Mouse (Mus musculus) lung, postnatal 14 days (tissue): ENCODE measurements around the gene Uqcrq.
A peak's percentile ranks its signal among the peaks of the same experiment; 100 is the strongest.

Experiments used
- DNase-seq: peaks from one replicate; pipeline ENCODE4 v3.0.0; 2021

Gene Uqcrq

GRCm38 (mm10) chr11:53430670-53431346 is at the start of gene Uqcrq, which contains the start of gene Gdf9:
TSS of gene Uqcrq (minus strand) at chr11:53430831.
TSS of gene Gdf9 (plus strand) at chr11:53431023.
- DNase-seq, result peak; percentile 99

GRCm38 (mm10) chr11:53479783-53480301 is 49.2 kb upstream of the Uqcrq start, which contains the start of the genes Gm9945 and Sowaha:
TSS of gene Gm9945 (plus strand) at chr11:53480166.
TSS of gene Sowaha (minus strand) at chr11:53480274.
- DNase-seq, result peak; percentile 31

GRCm38 (mm10) chr11:53479171-53479782 is 48.6 kb upstream of the Uqcrq start:
- no peak for DNase-seq

- DNase-seq, result no peak
Measured at GRCm38 (mm10) chr11:53478383-53479170, 47.9 kb upstream of the Uqcrq start.

- no peak for DNase-seq
Measured at GRCm38 (mm10) chr11:53477833-53478232, 47.2 kb upstream of the Uqcrq start.

- no peak for DNase-seq
Measured at GRCm38 (mm10) chr11:53475620-53476019, 45.0 kb upstream of the Uqcrq start.

DNA sequence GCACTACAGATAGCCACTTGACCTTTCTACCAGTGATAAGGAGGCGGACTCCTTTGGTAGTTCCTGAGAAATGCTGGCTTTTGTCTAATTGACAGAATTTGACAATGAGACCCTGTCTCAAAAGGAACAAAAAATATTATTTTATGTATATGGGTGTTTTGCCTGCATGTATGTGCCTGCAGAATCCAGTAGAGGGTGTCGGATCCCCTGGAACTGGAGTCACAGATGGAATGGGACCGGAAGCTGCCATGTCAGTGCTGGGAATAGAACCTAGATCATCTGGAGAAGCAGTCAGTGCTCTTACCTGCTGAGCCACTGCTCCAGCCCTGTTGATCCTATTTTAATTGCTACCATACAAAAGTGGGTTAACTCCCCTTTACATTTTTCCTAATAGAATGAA is 42.1 kb upstream of the Uqcrq start:
- no peak for DNase-seq

GRCm38 (mm10) chr11:53469968-53470695 is 39.5 kb upstream of the Uqcrq start, which contains the start of gene Gm9837:
TSS of gene Gm9837 (minus strand) at chr11:53470479.
- peak; percentile 95 for DNase-seq

DNA sequence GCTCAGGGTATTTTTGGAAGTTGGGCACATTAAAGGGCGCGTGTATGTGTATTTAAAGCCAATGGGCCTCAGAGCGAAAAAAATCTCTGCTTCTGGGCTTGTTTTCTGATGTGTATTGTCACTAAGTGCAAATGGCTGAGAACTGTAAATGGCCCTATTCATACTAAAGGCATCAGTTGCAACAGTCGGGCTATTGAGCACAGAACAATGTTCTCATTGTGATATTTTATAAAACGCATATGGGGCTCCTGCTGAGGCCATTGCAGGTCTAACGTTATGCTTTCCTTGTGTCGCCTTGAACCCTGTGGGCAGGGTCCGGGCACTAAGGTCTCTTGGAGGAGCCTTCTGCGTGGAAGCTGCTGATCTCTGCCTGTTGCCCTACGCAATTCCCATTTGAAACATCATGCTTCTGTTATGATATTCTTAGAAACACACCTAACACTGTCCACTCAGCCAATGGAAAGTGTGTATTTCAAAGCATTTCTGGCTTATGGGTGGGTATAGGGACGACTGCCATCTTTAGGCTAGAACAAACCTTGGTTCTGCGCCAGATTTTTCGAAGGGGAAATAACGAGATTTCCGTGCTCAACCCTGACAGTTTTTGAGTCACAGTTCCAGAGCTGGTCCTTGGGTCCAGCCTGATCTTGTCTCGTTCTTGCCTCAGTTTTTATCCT is 38.8 kb upstream of the Uqcrq start:
- DNase-seq, result no peak

DNA sequence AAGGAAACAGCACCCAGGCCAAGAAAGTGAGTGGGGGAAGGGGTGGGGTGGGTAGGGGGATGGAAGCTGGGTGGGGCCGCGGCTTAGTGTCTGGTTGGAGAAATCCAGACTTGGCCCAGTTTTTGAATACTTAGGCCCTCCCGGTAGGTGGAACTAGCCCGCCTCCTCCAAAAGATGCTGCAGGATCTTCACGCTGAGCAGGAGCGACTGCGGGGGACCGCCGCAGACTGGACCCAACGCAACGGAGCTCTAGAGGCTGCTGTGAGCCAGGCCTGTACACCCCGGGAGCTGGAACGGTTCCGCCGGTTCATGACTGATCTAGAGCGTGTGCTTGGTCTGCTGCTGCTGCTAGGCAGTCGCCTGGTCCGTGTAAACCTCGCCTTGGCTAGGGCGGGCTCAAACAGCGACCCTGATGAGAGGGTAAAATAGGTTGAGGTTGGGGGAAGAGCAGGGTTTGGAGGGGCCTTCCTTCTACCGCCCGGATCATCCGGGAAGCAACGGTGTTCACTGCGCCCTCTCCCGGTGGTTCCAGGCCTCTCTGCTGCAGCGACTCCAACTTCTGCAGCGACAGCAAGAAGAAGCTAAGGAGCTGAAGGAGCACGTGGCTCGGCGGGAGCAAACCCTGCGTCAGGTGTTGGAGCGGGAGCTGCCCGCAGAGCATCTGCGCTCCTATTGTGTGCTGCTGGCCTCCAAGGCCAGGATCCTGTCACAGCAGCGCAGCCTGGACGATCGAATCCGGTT is 35.8 kb upstream of the Uqcrq start:
- peak; percentile 85 for DNase-seq

DNA sequence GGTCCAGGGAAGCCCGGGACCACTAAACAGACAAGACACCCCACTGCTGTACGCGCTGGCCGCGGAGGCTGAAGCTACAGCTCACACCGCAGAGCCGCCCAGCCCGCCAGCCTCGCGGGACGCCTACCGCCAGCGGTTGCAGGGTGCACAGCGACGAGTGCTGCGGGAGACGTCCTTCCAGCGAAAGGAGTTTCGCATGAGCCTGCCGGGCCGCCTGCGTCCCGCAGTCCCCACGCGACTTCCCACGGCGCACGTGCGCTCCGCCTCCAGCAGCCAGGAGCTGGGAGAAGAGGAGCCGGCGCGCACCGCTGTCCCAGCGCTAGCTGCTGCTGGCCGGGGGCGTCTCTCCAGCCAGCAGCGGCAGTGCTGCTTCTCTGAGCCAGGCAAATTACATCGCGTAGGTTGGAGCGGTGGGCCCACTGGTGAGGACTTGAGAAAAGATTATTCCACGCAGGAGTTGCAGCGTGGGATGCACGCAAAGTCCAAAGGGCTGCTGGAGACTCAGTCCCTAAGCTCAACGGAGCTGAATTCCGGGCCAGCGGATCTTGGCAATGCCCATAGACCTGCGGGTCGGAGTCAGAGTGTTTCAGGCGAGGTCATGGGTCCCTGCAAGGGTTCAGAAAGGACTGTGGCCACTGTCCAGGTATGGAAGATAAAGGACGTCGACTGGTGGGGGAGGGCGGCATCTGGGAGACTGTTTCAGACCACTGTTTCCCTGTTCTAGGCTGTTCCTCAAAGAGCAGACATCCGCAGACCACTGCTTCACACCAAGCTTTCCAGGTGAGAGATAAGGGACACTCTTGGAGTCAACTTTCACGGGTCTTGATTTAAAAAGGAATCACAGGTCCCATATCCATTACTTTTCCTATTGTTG is 33.2 kb upstream of the Uqcrq start:
- no peak for DNase-seq

GRCm38 (mm10) chr11:53461727-53462126 is 31.1 kb upstream of the Uqcrq start:
- DNase-seq, result no peak

DNA sequence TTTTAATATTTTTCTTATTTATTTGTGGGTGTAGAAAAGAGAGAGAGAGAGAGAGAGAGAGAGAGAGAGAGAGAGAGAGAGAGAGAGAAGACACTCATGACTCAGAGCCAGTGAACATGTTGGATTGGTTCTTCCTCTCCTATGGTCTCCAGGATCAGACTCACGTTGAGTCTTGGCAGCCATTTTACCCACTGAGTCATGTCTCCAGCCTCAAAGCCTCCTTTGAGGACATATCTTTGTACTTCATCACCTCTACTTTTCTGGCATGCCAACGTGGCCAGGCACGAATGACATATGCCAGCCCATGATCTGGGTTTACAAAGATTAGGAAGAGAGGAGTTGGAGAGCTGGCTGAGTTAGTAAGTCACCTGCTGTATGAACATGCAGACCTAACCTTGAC is 29.6 kb upstream of the Uqcrq start:
- DNase-seq, result no peak

- no peak for DNase-seq
Measured at GRCm38 (mm10) chr11:53458996-53459395, 28.4 kb upstream of the Uqcrq start.

DNA sequence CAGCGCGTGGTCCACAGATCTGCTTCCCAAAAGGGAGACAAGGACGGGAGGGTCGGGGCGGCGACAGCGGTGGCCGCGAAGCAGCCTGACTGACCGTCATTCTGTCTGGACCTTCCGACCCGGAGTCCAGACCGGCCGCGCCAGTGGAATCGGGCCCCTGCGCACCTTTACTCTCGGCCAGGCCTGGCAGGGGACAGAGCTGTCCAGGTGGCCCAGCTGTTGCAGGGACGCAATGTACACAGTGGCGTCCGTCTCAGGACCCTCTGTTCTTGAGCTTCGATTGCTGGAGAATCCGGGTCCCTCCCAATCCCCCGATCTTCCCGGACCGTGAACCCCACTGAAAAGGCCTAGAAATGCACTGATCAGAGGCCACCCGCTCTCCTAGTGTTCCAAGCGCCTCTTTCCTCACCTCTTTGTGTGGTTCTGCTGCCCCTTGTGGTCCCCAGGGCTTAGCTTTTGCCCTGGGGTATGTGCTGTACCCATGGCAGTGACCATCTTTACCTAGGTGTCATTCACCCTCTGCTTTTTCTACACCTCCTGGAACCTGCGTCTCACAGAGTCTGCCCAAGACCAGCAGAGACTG is 26.8 kb upstream of the Uqcrq start:
- no peak for DNase-seq

DNA sequence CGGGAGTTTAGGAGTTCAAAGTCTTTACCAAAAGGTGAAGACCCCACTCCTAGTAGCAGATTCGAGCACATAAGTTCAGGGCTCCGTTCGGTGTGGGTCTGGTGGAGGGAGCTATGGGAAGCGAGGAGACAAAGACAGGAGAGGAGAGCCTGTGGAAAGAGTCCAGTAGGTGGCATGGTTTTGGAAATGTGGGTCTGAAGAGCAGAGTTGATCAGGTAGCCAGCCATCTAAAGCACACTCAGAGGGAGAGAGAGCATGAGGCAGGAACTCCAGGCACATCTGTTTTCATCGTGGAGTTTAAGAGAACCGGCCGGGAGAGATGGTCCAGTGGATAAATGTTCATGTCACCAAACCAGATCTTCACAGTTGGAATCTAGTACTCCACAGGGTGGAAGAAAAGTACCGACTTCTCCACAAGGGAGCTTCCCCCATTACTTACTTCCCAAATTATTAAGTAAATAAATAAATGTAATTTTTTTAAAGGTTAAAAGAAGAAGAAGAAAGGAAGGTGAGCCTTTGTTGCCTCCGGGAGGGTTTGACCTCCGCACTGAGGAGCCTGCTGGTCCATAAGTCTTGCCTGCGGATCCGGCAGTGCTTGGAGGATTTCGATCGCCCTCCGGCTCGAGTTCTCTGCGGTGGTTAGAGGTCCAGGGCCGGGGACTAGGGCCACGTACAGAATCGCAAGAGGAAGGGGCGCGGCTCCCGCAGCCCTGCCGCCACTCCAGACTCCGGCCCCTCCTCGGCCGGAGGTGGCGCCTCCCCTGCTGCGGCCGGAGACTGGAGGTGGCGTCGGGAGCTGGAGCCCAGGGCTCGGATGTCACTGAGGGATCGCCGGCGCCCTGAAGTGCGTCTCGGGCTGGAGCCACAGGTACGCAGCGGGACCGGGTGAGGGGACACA is 26.1 kb upstream of the Uqcrq start, which contains the start of the genes Gm10447 and Shroom1:
Gm10447 (minus strand) TSS at position 637 of the 898 bp plus-strand sequence.
Shroom1 (plus strand) TSS at position 732 of the 898 bp plus-strand sequence.
- DNase-seq, result peak; percentile 67

DNA sequence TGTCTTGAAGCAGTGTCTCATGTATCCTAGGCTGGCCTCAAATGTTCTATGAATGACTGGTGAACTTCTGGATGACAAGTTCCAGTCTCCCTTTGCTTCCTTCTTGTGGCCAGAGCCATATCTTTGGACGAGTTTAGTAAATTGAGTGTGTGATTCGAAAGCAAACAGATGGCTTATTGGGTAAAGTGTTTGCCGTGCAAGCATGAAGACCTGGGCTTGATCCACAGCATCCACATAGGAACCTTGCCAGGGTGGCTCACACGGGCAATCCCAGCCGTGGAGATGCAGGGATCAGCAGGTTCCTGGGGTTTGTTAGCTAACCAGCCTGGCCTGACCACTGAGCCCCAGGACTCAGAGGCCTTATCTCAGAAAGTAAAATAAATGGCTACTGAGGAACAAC is 22.4 kb upstream of the Uqcrq start:
- DNase-seq, result no peak

DNA sequence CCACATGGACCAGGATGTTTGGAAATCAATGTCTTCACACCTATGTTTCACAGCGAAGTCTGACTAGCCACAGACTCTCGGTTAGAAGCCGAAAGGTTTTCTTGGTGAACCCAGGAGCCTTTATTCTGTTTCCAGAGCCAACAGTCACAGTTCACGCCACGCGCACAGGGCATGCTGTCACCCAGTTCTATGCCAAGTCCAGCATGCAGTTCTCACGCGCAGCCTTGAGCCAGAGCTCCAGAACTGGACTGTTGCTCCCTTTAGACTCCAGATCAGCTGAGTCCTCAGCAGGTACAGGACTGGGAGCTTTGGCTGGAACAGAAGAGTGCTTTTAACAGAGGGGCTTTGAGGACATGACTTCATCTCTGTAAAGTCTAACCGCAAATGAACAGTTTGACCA is 21.8 kb upstream of the Uqcrq start:
- DNase-seq, result no peak

GRCm38 (mm10) chr11:53451361-53451760 is 20.7 kb upstream of the Uqcrq start:
- DNase-seq, result no peak
